Mouse (Mus musculus) MEL (cell line): Measurements from ENCODE around the gene Lhfpl1. TPM values are rescaled to one million over a fixed set of nuclear protein-coding genes. Genes with fewer than 3 reads are reported as not detected.
"Not testable (repeated sequence)": the region's sequence is repeated elsewhere in the genome, so short reads cannot be mapped to it uniquely, and the experiment has no call there.

Source experiments
- DNase-seq: peaks from one replicate; pipeline ENCODE4 v3.0.0; 2011; ENCODE audit warnings: low read depth, low spot score
- H3K27ac ChIP-seq: 2 replicates; pipeline ENCODE4 v1.5.1; 2012; ENCODE audit warnings: low read depth, mild to moderate bottlenecking, control low read depth, low read length, moderate library complexity; ENCODE audit not compliant: control insufficient read depth
- H3K27me3 ChIP-seq, 2 experiments: fragments of 150-350 bp in 1 of 2; sonication (generic) in 1 of 2; 2 replicates each; pipeline ENCODE4 v1.6.1; 2012; ENCODE audit warnings: low read length in 2 of 2, mild to moderate bottlenecking in 2 of 2, improper control_type of control experiment in 1 of 2, moderate library complexity in 1 of 2; ENCODE audit not compliant: insufficient read depth in 2 of 2, control insufficient read depth in 1 of 2
- H3K36me3 ChIP-seq, 2 experiments: 2 replicates each; pipeline ENCODE4 v1.6.1; 2012 to 2014; ENCODE audit warnings: low read length in 2 of 2, improper control_type of control experiment in 1 of 2, inconsistent platforms in 1 of 2, mild to moderate bottlenecking in 1 of 2; ENCODE audit not compliant: insufficient read depth in 2 of 2, control insufficient read depth in 1 of 2
- H3K4me1 ChIP-seq, 2 experiments: fragments of 150-350 bp in 1 of 2; sonication (generic) in 1 of 2; 2 replicates each; pipeline ENCODE4 v1.6.1; 2012; ENCODE audit warnings: low read length in 2 of 2, improper control_type of control experiment in 1 of 2, mild to moderate bottlenecking in 1 of 2; ENCODE audit not compliant: insufficient read depth in 2 of 2, control insufficient read depth in 1 of 2
- H3K4me3 ChIP-seq, 2 experiments: fragments of 150-350 bp in 1 of 2; sonication (generic) in 1 of 2; 2 replicates each; pipeline ENCODE4 v1.5.1; 2012; ENCODE audit warnings: low read depth in 2 of 2, low read length in 2 of 2, mild to moderate bottlenecking in 2 of 2, moderate library complexity in 2 of 2, control low read depth in 1 of 2, improper control_type of control experiment in 1 of 2; ENCODE audit not compliant: control insufficient read depth in 1 of 2, insufficient read depth in 1 of 2
- H3K79me2 ChIP-seq: 2 replicates; pipeline ENCODE4 v1.6.1; 2012; ENCODE audit warnings: mild to moderate bottlenecking, low read length, moderate library complexity; ENCODE audit not compliant: control insufficient read depth, poor library complexity, insufficient read depth
- H3K9ac ChIP-seq: 2 replicates; pipeline ENCODE4 v1.6.1; 2012; ENCODE audit warnings: low read depth, mild to moderate bottlenecking, control low read depth, low read length, moderate library complexity; ENCODE audit not compliant: control insufficient read depth, poor library complexity, severe bottlenecking
- H3K9me3 ChIP-seq: fragments of 150-350 bp; sonication (generic); replicated peaks from 2 replicates; pipeline ENCODE4 v1.6.1; 2012; ENCODE audit warnings: mild to moderate bottlenecking, low read length, improper control_type of control experiment, moderate library complexity; ENCODE audit not compliant: insufficient read depth
- CHD1 ChIP-seq: IDR thresholded peaks from 2 replicates; pipeline ENCODE4 v1.6.1; 2012; ENCODE audit warnings: low read depth, mild to moderate bottlenecking, inconsistent platforms, low read length, improper control_type of control experiment
- CTCF ChIP-seq, 3 experiments: IDR thresholded peaks in 2 of 3; conservative IDR thresholded peaks in 1 of 3; 2 replicates each; pipeline ENCODE4 v1.5.1; 2011 to 2012; ENCODE audit warnings: low read length in 3 of 3, low read depth in 2 of 3, mild to moderate bottlenecking in 2 of 3, improper control_type of control experiment in 1 of 3, inconsistent platforms in 1 of 3, mixed read lengths in 1 of 3, moderate library complexity in 1 of 3; ENCODE audit not compliant: control insufficient read depth in 1 of 3, insufficient read depth in 1 of 3, poor library complexity in 1 of 3, severe bottlenecking in 1 of 3
- ELF1 ChIP-seq: IDR thresholded peaks from 2 replicates; pipeline ENCODE4 v1.6.1; 2014; ENCODE audit warnings: low read depth, mild to moderate bottlenecking, inconsistent platforms, low read length, improper control_type of control experiment, moderate library complexity
- EP300 ChIP-seq, 2 experiments: IDR thresholded peaks; 2 replicates each; pipeline ENCODE4 v1.6.1; 2011; ENCODE audit warnings: improper control_type of control experiment in 2 of 2, low read length in 2 of 2, low read depth in 1 of 2, mild to moderate bottlenecking in 1 of 2
- ETS1 ChIP-seq: IDR thresholded peaks from 2 replicates; pipeline ENCODE4 v1.6.1; 2012; ENCODE audit warnings: low read depth, mild to moderate bottlenecking, inconsistent platforms, low read length, improper control_type of control experiment, moderate library complexity
- GABPA ChIP-seq: IDR thresholded peaks from 2 replicates; pipeline ENCODE4 v1.6.1; 2012; ENCODE audit warnings: low read depth, mild to moderate bottlenecking, inconsistent platforms, low read length, improper control_type of control experiment, moderate library complexity
- HCFC1 ChIP-seq: IDR thresholded peaks from 2 replicates; pipeline ENCODE4 v1.6.1; 2012; ENCODE audit warnings: low read depth, mild to moderate bottlenecking, inconsistent platforms, low read length, improper control_type of control experiment, moderate library complexity
- MAFK ChIP-seq: IDR thresholded peaks from 2 replicates; pipeline ENCODE4 v1.6.1; 2011; ENCODE audit warnings: low read depth, mild to moderate bottlenecking, low read length, improper control_type of control experiment, borderline replicate concordance
- MAX ChIP-seq: IDR thresholded peaks from 2 replicates; pipeline ENCODE4 v1.6.1; 2011; ENCODE audit warnings: low read length, improper control_type of control experiment
- MAZ ChIP-seq: IDR thresholded peaks from 2 replicates; pipeline ENCODE4 v1.6.1; 2012; ENCODE audit warnings: low read depth, mild to moderate bottlenecking, inconsistent platforms, low read length, improper control_type of control experiment
- MEF2A ChIP-seq: IDR thresholded peaks from 2 replicates; pipeline ENCODE4 v1.6.1; 2014; ENCODE audit warnings: low read depth, mild to moderate bottlenecking, inconsistent platforms, low read length, improper control_type of control experiment; ENCODE audit not compliant: poor library complexity, insufficient replicate concordance, severe bottlenecking; ENCODE audit errors: extremely low read depth
- MXI1 ChIP-seq: IDR thresholded peaks from 2 replicates; pipeline ENCODE4 v1.6.1; 2011; ENCODE audit warnings: mild to moderate bottlenecking, low read depth, low read length, improper control_type of control experiment
- MYB ChIP-seq: IDR thresholded peaks from 2 replicates; pipeline ENCODE4 v1.6.1; 2011; ENCODE audit warnings: mild to moderate bottlenecking, low read depth, low read length, improper control_type of control experiment
- MYC ChIP-seq: IDR thresholded peaks from 2 replicates; pipeline ENCODE4 v1.6.1; 2011; ENCODE audit warnings: low read depth, mild to moderate bottlenecking, low read length, improper control_type of control experiment, moderate library complexity
- NELFE ChIP-seq: IDR thresholded peaks from 2 replicates; pipeline ENCODE4 v1.6.1; 2011; ENCODE audit warnings: low read depth, low read length, improper control_type of control experiment
- POLR2AphosphoS2 ChIP-seq: IDR thresholded peaks from 2 replicates; pipeline ENCODE4 v1.6.1; 2011; ENCODE audit warnings: low read length, improper control_type of control experiment
- POLR2AphosphoS5 ChIP-seq: IDR thresholded peaks from 2 replicates; pipeline ENCODE4 v1.6.1; 2012; ENCODE audit warnings: low read depth, borderline replicate concordance, mild to moderate bottlenecking, inconsistent platforms, low read length, moderate library complexity, mixed read lengths
- RAD21 ChIP-seq: IDR thresholded peaks from 2 replicates; pipeline ENCODE4 v1.6.1; 2011; ENCODE audit warnings: mild to moderate bottlenecking, low read depth, low read length, improper control_type of control experiment
- RCOR1 ChIP-seq: IDR thresholded peaks from 2 replicates; pipeline ENCODE4 v1.6.1; 2012; ENCODE audit warnings: low read depth, mild to moderate bottlenecking, inconsistent platforms, low read length, improper control_type of control experiment
- SMC3 ChIP-seq: IDR thresholded peaks from 2 replicates; pipeline ENCODE4 v1.6.1; 2011; ENCODE audit warnings: low read depth, low read length, improper control_type of control experiment
- TCF12 ChIP-seq: IDR thresholded peaks from 2 replicates; pipeline ENCODE4 v1.6.1; 2014; ENCODE audit warnings: low read depth, mild to moderate bottlenecking, inconsistent platforms, low read length, improper control_type of control experiment, moderate library complexity
- USF2 ChIP-seq, 2 experiments: IDR thresholded peaks; 2 replicates each; pipeline ENCODE4 v1.6.1; 2011 to 2012; ENCODE audit warnings: improper control_type of control experiment in 2 of 2, low read length in 2 of 2, borderline replicate concordance in 1 of 2, inconsistent platforms in 1 of 2, low read depth in 1 of 2, mild to moderate bottlenecking in 1 of 2; ENCODE audit not compliant: insufficient read depth in 1 of 2
- ZC3H11A ChIP-seq: IDR thresholded peaks from 2 replicates; pipeline ENCODE4 v1.6.1; 2012; ENCODE audit warnings: low read depth, mild to moderate bottlenecking, inconsistent platforms, low read length, improper control_type of control experiment
- ZKSCAN1 ChIP-seq: IDR thresholded peaks from 2 replicates; pipeline ENCODE4 v1.6.1; 2012; ENCODE audit warnings: low read depth, mild to moderate bottlenecking, inconsistent platforms, low read length, improper control_type of control experiment, moderate library complexity
- ZNF384 ChIP-seq: IDR thresholded peaks from 2 replicates; pipeline ENCODE4 v1.6.1; 2012; ENCODE audit warnings: low read depth, mild to moderate bottlenecking, inconsistent platforms, low read length, improper control_type of control experiment
- polyA plus RNA-seq, 2 experiments: library from polyadenylated mRNA; stranded (reverse) in 1 of 2; unstranded in 1 of 2; fragments of >175 nt in 1 of 2; fragments of >200 nt in 1 of 2; gene quantifications; 2 replicates each; pipeline versions ENCODE4 v1.2.1 to v1.2.4; 2012; ENCODE audit warnings: low replicate concordance in 2 of 2, low read depth in 1 of 2; ENCODE audit not compliant: insufficient read length in 2 of 2, insufficient read depth in 1 of 2, missing spikeins in 1 of 2
- total RNA-seq: library from RNA; depleted of rRNA; stranded (reverse); fragments of 300-350 nt; gene quantifications from 2 replicates; pipeline ENCODE4 v1.2.3, GENCODE M21; 2012

Lhfpl1 gene
- total and polyA plus RNA-seq, 3 experiments, result not detected

DNA sequence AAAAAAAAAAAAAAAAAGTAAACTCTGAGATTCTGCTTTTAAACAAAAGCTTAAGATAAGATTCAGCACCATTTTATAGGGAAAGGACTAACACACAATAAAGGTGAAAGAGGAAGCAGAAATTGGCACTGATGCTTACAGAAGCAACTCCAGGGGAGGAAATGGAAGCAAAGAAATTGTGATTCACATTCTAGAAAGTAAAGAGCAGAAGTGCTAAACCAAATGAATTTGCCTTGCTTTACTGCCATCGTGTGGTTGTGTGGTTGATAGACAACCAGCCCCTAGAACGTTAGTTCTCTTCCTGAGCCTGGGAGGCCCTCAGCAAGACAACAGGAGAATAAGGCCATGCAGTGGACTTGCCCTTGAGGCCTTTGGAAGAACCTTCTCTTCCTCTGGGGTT lies 41.7 kb downstream of the Lhfpl1 start:
- DNase-seq, result peak; percentile 73
- TF ChIP-seq RAD21, result peak; percentile 86
- TF ChIP-seq CTCF (IDR thresholded peaks at IDR 0.05 in 2 of 3, conservative IDR thresholded peaks at IDR 0.05 in 1 of 3; ENCODE audit: control insufficient read depth in 1 of 3, insufficient read depth in 1 of 3, low read depth in 2 of 3, low read length in 3 of 3, poor library complexity in 1 of 3, severe bottlenecking in 1 of 3), result peak; percentile 32 to 87 (median 44); a peak in 5 of 6 replicates
- peak; percentile 82 for TF ChIP-seq ZC3H11A
- peak; percentile 73 for TF ChIP-seq ZNF384
- TF ChIP-seq MEF2A, result no peak
- TF ChIP-seq MYC, result no peak
- peak; percentile 92 for TF ChIP-seq SMC3
- peak; percentile 38; the same call in 1 of the 2 replicates for TF ChIP-seq RCOR1
- no peak for TF ChIP-seq ETS1
- TF ChIP-seq HCFC1, result no peak
- no peaks in the 10 kb centered on the region for H3K9me3 ChIP-seq
- H3K27ac ChIP-seq, result no peak overlapping the region
- no peaks in the 10 kb centered on the region for H3K27me3 ChIP-seq
- no peaks in the 10 kb centered on the region for H3K4me1 ChIP-seq
- no peak overlapping the region for H3K9ac ChIP-seq
- H3K79me2 ChIP-seq, result no peaks in the 10 kb centered on the region
- H3K4me3 ChIP-seq, result no peak overlapping the region
- no peaks in the 10 kb centered on the region for H3K36me3 ChIP-seq

DNA sequence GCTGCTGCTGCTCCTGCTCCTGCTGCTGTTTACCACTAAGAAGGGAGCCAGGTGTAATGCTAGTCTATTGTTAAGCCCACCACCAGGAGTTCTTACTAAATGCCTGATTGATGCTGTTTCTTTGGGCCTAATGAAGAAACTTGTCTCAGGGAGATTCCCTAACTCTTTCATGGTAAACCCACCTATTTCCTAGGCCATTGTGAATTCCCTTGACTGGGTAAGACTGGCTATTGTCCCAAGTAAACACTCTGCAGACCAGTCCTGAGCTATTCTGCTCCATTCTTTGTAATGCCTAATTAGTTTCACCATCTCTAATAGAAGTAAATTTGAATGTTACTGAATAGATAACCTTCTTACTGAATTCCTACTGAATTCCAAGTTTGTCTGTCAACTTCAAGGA lies 48.7 kb downstream of the Lhfpl1 start:
- H3K9me3 ChIP-seq, H3K27ac ChIP-seq, H3K36me3 ChIP-seq, H3K4me3 ChIP-seq, H3K79me2 ChIP-seq, H3K27me3 ChIP-seq, H3K4me1 ChIP-seq, DNase-seq, H3K9ac ChIP-seq: not testable (repeated sequence)

DNA sequence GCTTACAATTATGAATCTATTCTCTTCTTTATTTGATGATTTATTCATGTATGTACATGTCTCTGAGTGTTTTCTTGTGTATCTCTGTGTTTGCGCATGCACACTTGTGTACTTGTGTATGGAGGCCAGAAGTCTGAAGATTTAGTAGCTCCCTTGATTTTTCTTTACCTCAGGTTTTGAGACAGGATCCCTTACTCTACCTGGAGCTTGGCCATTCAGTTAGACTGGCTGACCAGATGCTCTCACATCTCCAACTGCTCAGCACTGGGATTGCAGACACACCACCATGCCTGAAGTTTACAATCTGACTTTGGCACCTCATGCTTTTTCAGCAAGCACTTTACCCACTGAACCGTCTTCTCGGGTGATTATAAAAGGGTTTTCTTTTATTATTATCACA lies 76.7 kb downstream of the Lhfpl1 start:
- no peak overlapping the region for H3K9ac ChIP-seq
- TF ChIP-seq MAX (no peak), CHD1 (no peak), TCF12 (no peak), MXI1 (no peak), GABPA (no peak), EP300 (IDR thresholded peaks at IDR 0.05; ENCODE audit: low read depth in 1 of 2, low read length in 2 of 2) (no peak), SMC3 (no peak), MYB (no peak), MAZ (no peak), USF2 (IDR thresholded peaks at IDR 0.05; ENCODE audit: borderline replicate concordance in 1 of 2, insufficient read depth in 1 of 2, low read depth in 1 of 2, low read length in 2 of 2) (no peak), ZKSCAN1 (no peak), ELF1 (no peak), NELFE (no peak), MAFK (no peak), MYC (no peak), POLR2AphosphoS5 (no peak), POLR2AphosphoS2 (no peak)
- TF ChIP-seq, all 39 proteins: peak for 0
- H3K27ac ChIP-seq, result no peak overlapping the region
- no peak overlapping the region for H3K4me3 ChIP-seq
- H3K9me3 ChIP-seq, result no peaks in the 10 kb centered on the region
- H3K79me2 ChIP-seq, result no peaks in the 10 kb centered on the region
- no peak for DNase-seq
- H3K27me3 ChIP-seq, result no peaks in the 10 kb centered on the region
- H3K36me3 ChIP-seq, result no peaks in the 10 kb centered on the region
- no peaks in the 10 kb centered on the region for H3K4me1 ChIP-seq
